Mouse (Mus musculus) layer of hippocampus, postnatal 36 days (tissue): ENCODE measurements around the gene Zfp219. TPM values are rescaled to one million over a fixed set of nuclear protein-coding genes. Genes with fewer than 3 reads are reported as not detected.

Source experiments
- DNase-seq, 2 experiments: peaks; one replicate each; pipeline ENCODE4 v3.0.0; 2022
- total RNA-seq, 2 experiments: library from RNA; stranded (reverse); gene quantifications; 2 replicates each; pipeline ENCODE4 v1.2.3; 2021

Zfp219 gene
- total RNA-seq, 2 experiments from 2014 or later = 42.5 to 44.4 TPM

DNA sequence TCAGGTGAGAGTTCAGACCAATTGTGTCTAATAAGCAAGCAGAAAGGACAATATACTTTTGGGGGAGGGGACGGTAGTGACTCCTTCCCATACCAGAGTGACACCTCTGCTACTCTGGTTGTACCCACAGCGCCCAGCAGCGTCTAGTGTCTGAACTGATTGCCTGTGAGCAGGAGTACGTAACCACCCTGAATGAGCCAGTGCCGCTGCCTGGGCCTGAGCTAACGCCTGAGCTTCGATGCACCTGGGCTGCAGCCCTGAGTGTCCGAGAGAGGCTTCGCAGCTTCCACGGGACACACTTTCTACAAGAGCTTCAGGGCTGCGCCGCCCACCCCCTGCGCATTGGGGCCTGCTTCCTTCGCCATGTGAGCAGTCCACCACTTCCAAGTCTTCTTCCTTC, 23.1 kb downstream of the Zfp219 start:
- no peak for DNase-seq

GRCm38 (mm10) chr14:51996866-51997265, 23.7 kb downstream of the Zfp219 start:
- no peak for DNase-seq

DNA sequence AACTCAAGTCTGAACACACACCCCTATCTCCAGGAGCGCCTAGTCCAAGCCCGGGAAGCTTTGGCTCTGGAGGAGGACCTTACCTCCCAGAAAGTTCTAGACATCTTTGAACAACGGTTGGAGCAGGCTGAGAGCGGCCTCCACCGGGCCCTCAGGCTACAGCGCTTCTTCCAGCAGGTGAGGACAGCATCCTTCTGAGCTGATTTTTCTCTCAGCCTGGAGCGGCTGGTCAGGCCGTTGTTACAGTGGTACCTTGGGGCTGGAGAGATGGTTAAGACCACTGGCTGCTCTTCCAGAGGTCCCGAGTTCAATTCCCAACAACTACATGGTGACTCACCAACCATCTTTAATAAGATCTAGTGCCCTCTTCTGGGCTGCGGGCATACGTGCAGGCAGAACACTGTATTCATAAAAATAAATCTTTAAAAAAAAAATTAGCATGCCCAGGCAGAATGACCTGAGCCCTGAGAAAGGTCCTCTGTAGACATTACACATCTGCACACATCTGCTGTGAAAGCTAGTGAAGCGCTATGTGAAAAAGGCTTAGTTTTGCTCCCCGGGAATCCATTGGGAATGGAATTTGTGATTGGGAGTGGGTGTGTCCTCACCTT, 24.2 kb downstream of the Zfp219 start:
- no peak for DNase-seq

DNA sequence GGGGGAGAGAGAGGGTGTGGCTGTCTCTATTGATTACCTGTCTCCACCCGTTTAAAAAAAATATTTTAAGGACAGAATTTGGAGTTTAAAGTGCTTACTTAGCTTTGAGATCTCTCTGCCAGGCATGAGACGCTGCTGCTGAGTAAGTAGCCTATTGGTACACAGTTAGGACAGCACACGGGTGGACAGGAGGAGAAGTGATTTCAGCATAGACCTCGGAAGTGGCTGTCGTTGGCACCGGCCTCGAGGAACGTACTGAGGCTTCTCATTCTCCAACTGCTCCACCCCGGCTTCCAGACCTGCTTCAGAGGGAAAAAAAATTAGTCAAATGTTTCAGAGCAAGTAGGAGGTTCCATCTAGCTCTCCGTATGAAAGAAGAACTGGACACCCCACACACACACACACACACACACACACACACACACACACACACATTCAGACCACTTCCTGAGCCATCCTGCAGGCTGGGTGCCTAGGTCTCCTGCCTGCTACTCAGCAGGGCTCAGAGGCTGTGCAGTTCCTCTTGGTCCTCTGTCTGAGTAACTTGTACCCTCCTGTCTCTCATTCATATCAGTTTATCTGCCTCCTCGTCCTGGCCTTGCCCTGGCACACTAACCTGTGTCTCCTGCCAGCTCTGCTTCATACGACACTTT, 25.2 kb downstream of the Zfp219 start:
- no peak for DNase-seq

DNA sequence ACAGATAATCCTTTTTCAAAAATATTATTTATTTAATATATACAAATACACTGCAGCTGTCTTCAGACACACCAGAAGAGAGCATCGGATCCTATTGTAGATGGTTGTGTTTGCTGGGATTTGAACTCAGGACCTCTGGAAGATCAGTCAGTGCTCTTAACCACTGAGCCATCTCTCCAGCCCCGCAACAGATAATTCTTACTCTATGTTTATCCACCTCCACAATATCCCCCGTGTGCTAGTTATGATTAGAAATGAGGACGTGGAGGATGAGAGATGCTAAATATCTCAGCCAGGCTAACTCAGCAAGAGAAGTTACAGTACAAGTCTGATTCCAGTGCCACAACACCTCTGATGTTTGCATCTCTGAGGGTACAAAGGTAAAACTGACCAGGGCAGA, 26.1 kb downstream of the Zfp219 start:
- DNase-seq = no peak

- DNase-seq = no peak
Measured at GRCm38 (mm10) chr14:51989461-51989970, 31.0 kb downstream of the Zfp219 start.

DNA sequence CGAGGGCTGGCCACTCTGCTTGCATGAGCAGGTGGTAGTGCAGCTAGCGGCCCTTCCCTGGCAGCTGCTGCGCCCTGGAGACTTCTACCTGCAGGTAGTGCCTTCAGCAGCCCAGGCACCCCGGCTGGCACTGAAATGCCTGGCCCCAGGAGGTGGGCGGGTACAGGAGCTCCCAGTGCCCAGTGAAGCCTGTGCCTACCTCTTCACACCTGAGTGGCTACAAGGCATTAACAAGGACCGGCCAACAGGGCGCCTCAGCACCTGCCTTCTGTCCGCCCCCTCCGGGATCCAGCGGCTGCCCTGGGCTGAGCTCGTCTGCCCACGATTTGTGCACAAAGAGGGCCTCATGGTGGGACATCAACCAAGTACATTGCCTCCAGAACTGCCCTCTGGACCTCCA, 31.8 kb downstream of the Zfp219 start:
- no peak for DNase-seq

DNA sequence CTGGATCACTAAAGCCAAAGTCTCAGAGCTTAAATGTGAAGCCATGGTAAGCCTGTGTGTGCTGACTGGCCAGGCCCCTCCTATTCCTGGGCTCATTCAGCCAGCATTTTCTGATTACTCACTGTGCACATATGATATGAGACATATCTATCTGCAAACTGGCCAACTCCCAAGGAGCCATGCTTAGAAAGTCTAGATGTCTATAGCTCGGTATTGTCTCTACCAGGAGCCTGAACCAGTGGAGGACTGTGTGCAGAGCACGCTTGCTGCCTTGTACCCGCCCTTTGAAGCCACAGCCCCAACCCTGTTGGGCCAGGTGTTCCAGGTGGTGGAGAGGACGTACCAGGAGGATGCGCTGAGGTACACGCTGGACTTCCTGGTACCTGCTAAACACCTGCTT, 33.4 kb downstream of the Zfp219 start:
- DNase-seq = no peak

- no peak for DNase-seq
Measured at GRCm38 (mm10) chr14:51986153-51986505, 34.4 kb downstream of the Zfp219 start.

DNA sequence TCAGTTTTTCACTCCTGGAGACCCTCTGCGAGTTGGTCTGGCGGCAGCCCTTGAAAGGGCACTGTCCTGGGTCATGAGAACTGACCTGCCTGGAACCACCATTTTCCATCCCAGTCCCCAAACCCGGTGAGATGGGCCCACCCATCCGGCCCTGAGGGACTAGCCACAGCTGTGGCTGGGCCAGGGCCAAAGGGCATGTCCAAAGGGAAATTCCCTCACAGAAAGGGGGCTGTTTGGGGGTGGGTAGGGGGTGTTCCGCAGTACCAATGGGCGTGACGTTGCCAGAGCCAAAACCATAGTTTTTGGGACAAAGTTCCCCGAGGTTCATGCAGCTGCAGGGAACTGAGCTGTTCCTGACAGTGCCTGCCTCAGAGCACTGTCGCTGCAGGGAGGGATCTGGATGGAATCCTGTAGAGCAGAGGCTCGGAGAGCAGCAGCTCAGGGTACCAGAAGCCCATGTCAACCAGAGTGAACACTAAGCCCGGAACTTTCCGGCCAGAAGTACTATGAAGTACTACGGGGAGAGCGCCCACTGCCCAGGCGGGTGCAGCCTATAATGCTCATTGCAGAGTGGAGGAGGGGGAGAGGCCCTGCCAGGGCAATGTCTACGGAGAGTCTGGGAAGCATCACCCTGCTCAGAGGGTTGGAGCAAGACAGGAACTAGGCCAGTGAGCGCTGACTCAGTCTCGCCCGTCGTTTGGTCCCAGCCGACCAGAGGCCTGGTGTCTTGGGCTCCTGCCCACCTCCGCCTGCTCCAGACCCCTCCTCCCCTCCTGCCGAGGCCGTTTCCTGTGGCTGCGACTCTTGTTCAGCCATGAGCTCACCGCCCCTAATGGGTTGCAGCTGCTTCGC, 35.0 kb downstream of the Zfp219 start:
- DNase-seq = peak; percentile 67 to 78

- peak; percentile 65 to 70 for DNase-seq
Measured at GRCm38 (mm10) chr14:51984247-51985231, 36.0 kb downstream of the Zfp219 start, which contains the start of gene Arhgef40. Arhgef40 (plus strand) TSS chr14:51984719.

GRCm38 (mm10) chr14:51983855-51984246, 36.7 kb downstream of the Zfp219 start:
- DNase-seq = no peak

- no peak for DNase-seq
Measured at GRCm38 (mm10) chr14:51983251-51983650, 37.3 kb downstream of the Zfp219 start.

DNA sequence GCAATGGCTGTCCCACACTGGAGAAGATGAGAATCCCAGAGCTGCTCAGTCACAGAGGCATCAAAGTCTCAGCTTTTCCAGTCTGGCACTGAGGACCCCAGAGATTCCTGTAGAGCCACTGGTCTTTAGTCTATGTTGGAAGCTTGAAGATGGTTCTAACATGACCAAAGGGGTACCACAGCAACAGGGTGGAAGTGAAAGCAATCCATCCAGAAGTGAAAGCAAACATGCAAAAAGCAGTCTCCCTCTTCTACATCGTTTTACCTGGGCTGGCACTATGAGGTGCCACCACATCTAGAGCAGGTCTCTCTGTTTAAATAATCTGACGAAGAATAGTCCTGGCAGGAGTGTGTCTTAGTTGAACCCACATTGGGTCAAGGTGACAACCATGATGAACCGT, 41.3 kb downstream of the Zfp219 start:
- no peak for DNase-seq

DNA sequence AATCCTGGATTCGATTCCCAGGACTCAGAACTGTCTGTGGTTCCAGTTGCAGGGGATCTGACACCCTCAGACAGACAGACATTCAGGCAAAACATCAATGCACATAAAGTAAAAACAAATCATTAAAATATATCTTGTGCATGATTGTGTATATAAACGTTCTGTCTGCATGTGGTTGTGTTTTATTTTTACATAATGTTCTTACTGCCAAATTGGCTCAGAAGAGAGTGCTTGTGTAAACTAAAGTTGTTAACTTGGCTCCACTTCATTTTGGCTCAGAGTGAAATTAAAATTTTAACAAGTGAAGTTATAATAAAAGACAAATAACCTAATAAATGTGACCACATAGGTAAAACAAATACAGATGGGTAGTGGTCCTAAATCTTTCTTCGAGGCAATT, 53.1 kb downstream of the Zfp219 start:
- no peak for DNase-seq

DNA sequence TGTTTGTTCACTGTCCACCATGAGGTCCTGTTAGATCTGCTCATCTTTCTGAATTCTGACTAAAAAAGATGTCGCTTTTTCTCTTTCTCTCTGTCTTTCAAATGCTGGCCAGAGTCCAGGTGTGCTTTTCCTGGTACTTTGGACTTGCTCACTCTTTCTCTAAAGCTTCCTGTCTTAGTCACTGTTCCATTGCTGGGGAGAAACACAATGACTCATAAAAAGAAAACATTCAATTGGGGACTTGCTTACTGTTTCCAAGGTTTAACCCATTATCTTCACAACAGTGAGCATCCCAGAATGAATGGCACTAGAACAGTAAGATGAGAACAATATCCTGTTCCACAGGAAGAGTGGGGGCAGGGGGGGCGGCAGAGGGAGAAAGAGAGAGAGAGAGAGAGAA, 60.2 kb downstream of the Zfp219 start:
- no peak for DNase-seq

Other genes with a start within 250 kb of the Zfp219 start
- gene Ang4, start 247.1 kb downstream of the Zfp219 start, total RNA-seq = not detected
- gene AY358078, start 220.7 kb downstream of the Zfp219 start, total RNA-seq = not detected
- not detected for gene Ear6, start 167.0 kb downstream of the Zfp219 start, total RNA-seq
- 10 to 100 TPM; 40.8 to 50.5 TPM for gene Mettl17, start 135.9 kb downstream of the Zfp219 start, total RNA-seq
- 10 to 100 TPM in 1 of 2 experiments, 1 to 10 TPM in 1; 8.1 to 11.0 TPM for gene Slc39a2, start 127.8 kb downstream of the Zfp219 start, total RNA-seq
- 100 to 1,000 TPM; 824 to 861 TPM for gene Ndrg2, start 106.6 kb downstream of the Zfp219 start, total RNA-seq
- gene Tppp2, start 102.3 kb downstream of the Zfp219 start, total RNA-seq = not detected
- not detected for gene Rnase13, start 98.0 kb downstream of the Zfp219 start, total RNA-seq
- 10 to 100 TPM; 31.4 to 39.9 TPM for gene Arhgef40, start 36.0 kb downstream of the Zfp219 start, total RNA-seq
- gene Tmem253, start 5.1 kb downstream of the Zfp219 start, total RNA-seq = under 1 TPM in 1 of 2 experiments, not detected in 1; 0.65 TPM
- gene Olfr221, start 21.7 kb upstream of the Zfp219 start, total RNA-seq = not detected
- 100 to 1,000 TPM; 279 to 281 TPM for gene Hnrnpc, start 83.3 kb upstream of the Zfp219 start, total RNA-seq
- gene Rpgrip1, start 90.0 kb upstream of the Zfp219 start, total RNA-seq = 1 to 10 TPM; 1.1 to 2.3 TPM
- gene Supt16, start 176.7 kb upstream of the Zfp219 start, total RNA-seq = 10 to 100 TPM; 52.2 to 53.9 TPM
- 100 to 1,000 TPM; 123 to 143 TPM for gene Chd8, start 237.0 kb upstream of the Zfp219 start, total RNA-seq